Mouse (Mus musculus): ENCODE results near the gene Hist1h3b. TPM values are rescaled to one million over a fixed set of nuclear protein-coding genes. Genes with fewer than 3 reads are reported as not detected.

Gene Hist1h3b
- polyA plus RNA-seq, 1 experiment, result 49.2 TPM

DNA sequence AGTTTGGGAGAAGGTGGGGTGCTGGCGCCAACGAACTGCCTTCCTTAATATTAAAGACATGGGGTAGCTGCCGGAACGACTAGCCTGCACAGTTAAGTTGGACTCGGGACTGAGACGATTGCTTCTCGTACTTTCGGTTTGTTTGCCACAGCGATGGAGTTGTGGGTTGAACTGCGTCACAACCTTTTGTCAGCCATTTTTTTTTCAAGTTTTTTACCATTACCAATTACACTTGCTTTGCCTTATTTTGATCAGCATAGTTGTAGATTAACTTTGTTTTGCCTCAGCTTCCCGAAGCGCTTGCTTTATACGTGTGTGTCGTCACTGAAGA, 12.2 kb upstream of the Hist1h3b start:
- no peak for TF ChIP-seq CTCF (IDR thresholded peaks at IDR 0.05; ENCODE audit: borderline replicate concordance, extremely low read depth, insufficient read depth, insufficient read length)
- TF ChIP-seq POLR2A (IDR thresholded peaks at IDR 0.05; ENCODE audit: borderline replicate concordance, extremely low read depth, insufficient read depth, insufficient read length, poor library complexity, severe bottlenecking), result no peak
- no peak for DNase-seq (ENCODE audit: low read depth)

DNA sequence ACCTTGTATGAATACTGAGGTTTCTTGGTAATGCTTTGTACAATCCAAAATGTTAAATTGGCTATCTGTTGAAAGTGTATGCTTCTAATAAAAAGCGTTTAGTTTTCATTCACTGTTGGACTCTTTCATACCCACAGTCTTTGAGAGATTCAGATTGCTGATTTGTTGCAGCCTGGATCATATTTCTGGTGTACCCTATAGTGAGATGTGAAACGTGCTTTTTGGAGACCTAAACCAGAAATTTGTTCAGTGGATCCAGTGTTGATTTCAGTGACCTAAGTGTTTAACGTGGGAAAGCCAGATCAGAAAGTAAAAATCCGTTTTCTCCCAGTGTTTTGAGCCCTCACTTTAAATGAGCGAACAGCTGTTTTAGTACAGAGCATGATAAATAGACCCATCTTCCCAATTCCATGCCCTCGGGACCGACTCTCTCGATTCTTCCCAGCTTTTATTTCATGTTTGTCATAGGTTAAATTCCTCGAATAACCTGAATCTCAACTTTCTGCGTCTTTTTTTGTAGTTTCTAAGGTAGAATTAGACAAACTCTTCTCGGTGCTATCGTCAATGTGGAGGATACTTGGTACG, 11.7 kb upstream of the Hist1h3b start:
- no peak for DNase-seq (ENCODE audit: low read depth)
- no peak for TF ChIP-seq POLR2A (IDR thresholded peaks at IDR 0.05; ENCODE audit: borderline replicate concordance, extremely low read depth, insufficient read depth, insufficient read length, poor library complexity, severe bottlenecking)
- no peak for TF ChIP-seq CTCF (IDR thresholded peaks at IDR 0.05; ENCODE audit: borderline replicate concordance, extremely low read depth, insufficient read depth, insufficient read length)

DNA sequence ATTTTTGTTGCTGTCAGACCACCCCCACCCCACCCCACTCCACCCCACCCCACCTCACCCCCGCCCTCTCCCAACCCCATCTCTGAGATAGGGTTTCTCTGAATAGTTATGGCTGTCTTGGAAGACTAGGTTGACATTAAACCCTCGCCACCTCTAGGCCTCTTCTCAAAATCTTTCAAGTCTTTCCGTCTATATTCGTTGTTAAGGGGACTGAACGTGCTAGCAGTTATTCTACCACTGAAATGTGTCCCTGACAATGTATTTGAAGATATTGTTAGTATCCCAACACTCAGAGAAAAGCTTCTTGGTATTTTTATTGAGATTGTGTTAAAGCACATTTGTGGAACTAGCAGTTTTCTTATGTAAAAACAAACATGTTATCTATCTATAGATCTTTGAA, 11.2 kb upstream of the Hist1h3b start:
- TF ChIP-seq POLR2A (IDR thresholded peaks at IDR 0.05; ENCODE audit: borderline replicate concordance, extremely low read depth, insufficient read depth, insufficient read length, poor library complexity, severe bottlenecking) (no peak), CTCF (IDR thresholded peaks at IDR 0.05; ENCODE audit: borderline replicate concordance, extremely low read depth, insufficient read depth, insufficient read length) (no peak)
- DNase-seq (ENCODE audit: low read depth), result no peak

DNA sequence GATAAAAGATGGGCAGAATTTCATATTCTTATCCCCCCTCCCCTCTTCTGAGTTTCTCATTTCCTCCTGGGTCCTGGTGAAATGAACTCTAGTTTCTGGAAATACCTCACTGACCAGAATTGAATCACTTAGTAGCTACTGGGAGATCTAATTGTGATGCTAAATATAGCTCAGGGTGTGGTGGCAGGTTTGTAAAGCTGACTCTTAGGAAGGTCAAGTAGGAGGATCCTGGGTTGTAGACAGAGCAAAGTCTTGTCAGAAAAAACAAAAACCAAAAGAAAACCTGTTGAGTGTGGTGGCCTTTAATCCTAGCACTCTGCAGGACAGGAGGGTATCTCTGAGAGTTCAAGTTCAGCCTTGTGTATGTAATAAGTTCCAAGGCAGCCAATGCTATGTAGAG, 10.1 kb upstream of the Hist1h3b start:
- DNase-seq (ENCODE audit: low read depth), result no peak
- TF ChIP-seq POLR2A (IDR thresholded peaks at IDR 0.05; ENCODE audit: borderline replicate concordance, extremely low read depth, insufficient read depth, insufficient read length, poor library complexity, severe bottlenecking), result no peak
- TF ChIP-seq CTCF (IDR thresholded peaks at IDR 0.05; ENCODE audit: borderline replicate concordance, extremely low read depth, insufficient read depth, insufficient read length), result no peak

DNA sequence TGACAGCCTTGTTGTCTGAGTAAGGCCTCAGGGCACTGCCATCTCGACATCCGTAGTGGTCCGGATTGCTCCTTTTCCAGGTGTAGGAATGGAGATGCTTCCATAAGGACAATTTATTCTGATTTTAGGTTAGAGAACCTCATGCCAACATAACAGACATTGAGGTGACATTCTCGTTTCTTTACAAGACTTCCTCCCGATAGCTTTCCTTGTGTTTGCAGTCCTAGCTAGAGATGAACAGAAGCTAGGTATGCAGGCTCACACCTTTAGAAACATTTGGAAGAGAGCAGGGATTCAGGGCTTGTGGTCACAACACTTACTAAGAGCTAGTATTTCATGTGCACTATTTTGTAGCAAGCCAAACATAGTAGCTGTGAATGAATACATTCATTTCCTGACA, 8.9 kb upstream of the Hist1h3b start:
- no peak for TF ChIP-seq CTCF (IDR thresholded peaks at IDR 0.05; ENCODE audit: borderline replicate concordance, extremely low read depth, insufficient read depth, insufficient read length)
- TF ChIP-seq POLR2A (IDR thresholded peaks at IDR 0.05; ENCODE audit: borderline replicate concordance, extremely low read depth, insufficient read depth, insufficient read length, poor library complexity, severe bottlenecking), result no peak

DNA sequence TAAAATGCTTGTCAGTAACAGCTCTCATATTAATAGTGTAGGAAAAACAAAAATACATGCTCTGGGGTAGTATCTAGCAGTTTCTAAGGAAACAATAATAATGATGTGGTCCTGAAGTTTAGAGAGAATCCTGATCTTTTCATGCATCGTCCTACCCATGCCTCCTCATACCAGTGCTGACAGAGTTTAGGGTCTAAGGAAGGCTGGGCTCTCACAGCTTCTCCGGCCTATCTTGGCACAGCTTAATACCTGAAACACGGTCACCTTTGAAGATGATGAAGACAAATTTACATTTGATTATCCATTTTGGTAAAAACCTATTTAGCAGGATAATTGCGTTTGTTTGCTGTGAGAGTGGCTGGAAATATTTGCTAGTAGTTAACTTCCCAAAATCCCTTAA, 8.1 kb upstream of the Hist1h3b start:
- no peak for DNase-seq (ENCODE audit: low read depth)
- TF ChIP-seq CTCF (IDR thresholded peaks at IDR 0.05; ENCODE audit: borderline replicate concordance, extremely low read depth, insufficient read depth, insufficient read length) (no peak), POLR2A (IDR thresholded peaks at IDR 0.05; ENCODE audit: borderline replicate concordance, extremely low read depth, insufficient read depth, insufficient read length, poor library complexity, severe bottlenecking) (no peak)

More for the DNA sequence above, 8.9 kb upstream of the Hist1h3b start:
- DNase-seq (ENCODE audit: low read depth), result no peak

DNA sequence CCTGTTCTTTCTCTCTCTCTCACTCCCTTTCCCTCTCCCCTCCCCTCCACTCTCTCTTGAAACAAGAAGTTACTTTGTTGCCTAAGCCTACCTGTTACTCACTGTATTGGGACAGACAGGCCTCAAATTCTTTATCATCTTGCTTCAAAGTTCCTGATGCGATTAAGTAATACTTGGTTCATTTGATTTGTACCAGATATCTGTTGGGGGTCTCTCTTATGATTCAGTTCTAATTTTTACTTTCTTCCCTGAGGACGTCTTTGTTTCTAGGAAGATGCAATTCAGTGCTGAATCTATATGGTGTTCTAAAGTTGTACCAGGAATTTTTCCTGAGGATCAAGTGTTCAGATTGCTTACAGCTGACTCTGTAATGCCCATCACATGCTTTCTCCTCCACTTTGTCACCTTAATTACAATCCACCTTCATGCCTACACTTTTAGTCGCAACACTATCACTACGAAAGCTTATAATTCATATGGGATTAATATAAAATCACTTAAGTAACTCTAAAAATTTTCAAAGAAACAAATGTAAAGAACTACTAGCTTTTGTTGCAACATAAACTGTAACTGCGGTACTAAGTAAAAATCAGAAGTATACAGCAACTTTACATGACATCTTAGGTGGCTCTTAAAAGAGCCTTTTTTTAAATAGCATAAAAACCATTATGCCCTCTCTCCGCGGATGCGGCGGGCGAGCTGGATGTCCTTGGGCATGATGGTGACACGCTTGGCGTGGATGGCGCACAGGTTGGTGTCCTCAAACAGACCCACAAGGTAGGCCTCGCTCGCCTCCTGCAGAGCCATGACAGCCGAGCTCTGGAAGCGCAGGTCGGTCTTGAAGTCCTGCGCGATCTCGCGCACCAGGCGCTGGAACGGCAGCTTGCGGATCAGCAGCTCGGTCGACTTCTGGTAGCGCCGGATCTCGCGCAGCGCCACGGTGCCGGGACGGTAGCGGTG, 7.4 kb upstream of the Hist1h3b start:
- TF ChIP-seq POLR2A (IDR thresholded peaks at IDR 0.05; ENCODE audit: borderline replicate concordance, extremely low read depth, insufficient read depth, insufficient read length, poor library complexity, severe bottlenecking), result no peak
- TF ChIP-seq CTCF (IDR thresholded peaks at IDR 0.05; ENCODE audit: borderline replicate concordance, extremely low read depth, insufficient read depth, insufficient read length), result no peak
- peak; percentile 28 for DNase-seq (ENCODE audit: low read depth)

DNA sequence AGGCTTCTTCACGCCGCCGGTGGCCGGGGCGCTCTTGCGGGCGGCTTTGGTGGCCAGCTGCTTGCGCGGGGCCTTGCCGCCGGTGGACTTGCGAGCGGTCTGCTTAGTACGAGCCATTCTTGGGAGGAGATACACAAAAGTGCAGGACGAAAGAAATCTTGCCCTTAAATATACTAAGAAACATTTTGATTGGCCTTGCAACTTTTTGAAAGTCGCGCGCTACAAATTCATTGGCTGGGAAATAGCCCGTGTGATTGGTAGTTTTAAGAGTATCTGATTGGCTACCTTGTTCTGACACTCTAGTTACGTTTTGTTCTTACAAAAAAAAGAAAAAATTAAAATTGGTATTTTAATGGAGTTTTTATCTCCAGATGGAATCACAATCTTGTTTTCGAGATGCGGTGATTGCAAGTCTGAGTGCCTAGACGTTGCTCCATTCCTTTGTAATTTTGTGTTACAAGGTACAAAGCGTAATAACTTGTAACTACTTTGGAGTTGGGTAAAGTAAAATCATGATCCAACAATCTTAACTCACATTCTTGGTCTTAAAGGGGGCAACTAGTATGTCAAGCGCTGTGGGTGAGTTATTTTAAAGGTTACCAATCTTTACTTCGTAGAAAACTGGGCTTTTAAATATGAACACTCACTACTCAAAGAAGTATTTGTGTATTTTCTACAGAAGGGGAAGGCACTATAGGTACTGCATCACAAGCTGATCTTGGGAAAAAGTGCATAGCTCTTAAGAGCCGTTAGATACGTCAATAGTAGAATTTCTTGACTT, 6.5 kb upstream of the Hist1h3b start, which contains the start of gene Hist1h3c:
Hist1h3c (minus strand) TSS at position 222 of the 781 bp plus-strand sequence.
- TF ChIP-seq CTCF (IDR thresholded peaks at IDR 0.05; ENCODE audit: borderline replicate concordance, extremely low read depth, insufficient read depth, insufficient read length) (no peak), POLR2A (IDR thresholded peaks at IDR 0.05; ENCODE audit: borderline replicate concordance, extremely low read depth, insufficient read depth, insufficient read length, poor library complexity, severe bottlenecking) (no peak; the same call in 1 of the 2 replicates)

DNA sequence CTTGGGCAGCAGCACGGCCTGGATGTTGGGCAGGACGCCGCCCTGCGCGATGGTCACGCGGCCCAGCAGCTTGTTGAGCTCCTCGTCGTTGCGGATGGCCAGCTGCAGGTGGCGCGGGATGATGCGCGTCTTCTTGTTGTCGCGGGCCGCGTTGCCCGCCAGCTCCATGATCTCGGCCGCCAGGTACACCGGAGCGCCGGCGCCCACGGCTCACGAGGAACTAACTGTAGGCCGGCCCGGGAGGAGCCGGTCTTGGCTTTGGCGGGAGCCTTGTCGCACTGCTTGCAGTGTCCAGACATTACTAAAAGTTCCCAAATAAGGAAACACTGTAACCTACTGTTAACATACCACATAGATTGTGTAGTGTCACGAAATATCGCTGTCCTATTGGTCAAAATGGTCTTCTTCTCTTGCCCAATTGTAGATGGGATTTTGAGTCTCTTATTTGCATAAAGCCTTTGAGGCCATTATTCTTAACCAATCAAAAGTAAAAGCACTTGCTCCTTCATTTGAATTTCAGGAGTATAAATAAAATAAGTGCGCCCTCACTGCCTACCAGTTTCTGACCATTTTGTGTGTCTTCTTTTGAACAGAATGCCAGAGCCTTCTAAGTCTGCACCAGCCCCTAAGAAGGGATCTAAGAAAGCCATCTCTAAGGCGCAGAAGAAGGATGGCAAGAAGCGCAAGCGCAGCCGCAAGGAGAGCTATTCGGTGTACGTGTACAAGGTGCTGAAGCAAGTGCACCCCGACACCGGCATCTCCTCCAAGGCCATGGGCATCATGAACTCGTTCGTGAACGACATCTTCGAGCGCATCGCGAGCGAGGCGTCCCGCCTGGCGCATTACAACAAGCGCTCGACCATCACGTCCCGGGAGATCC, 5.6 kb upstream of the Hist1h3b start, which contains the start of gene Hist1h2bb:
Hist1h2bb (plus strand) TSS at position 534 of the 880 bp plus-strand sequence.
- peak; percentile 98 for DNase-seq (ENCODE audit: low read depth)

More for the DNA sequence above, 6.5 kb upstream of the Hist1h3b start, which contains the start of gene Hist1h3c:
- DNase-seq (ENCODE audit: low read depth), result peak; percentile 98

DNA sequence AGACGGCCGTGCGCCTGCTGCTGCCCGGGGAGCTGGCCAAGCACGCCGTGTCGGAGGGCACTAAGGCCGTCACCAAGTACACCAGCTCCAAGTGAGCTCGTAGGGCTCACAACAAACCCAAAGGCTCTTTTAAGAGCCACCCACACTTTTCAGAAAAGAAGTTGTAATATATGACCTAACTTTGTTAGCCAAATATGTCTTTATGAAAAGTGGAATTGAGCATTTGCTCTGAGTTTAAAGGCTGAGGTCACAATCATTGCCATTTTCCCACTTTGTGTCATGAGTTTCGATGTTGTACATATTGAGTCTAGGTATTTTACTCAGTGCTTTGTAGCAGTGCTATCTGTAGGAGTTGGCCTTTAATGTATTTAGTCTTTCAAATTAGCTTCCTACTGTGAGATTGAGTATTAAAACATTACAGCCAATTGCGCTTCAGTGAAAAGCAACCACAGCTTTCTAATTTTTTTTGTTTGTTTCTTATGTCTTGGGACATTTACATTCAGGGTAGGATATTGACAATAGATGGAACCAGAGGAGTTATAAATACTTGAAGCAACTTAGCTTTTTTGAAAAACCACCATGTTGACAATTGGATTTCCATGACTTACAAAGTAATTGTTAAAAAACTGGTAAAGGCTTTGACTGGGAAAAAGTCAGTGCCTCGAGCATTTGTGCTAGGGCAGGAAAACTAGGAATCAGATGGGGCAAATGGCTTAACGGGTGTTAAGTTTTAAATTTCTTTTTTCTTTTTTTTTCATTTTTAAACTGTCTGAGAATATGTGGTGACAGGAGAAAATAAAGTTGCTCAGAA, 4.8 kb upstream of the Hist1h3b start:
- no peak for DNase-seq (ENCODE audit: low read depth)
- no peak for TF ChIP-seq CTCF (IDR thresholded peaks at IDR 0.05; ENCODE audit: borderline replicate concordance, extremely low read depth, insufficient read depth, insufficient read length)
- TF ChIP-seq POLR2A (IDR thresholded peaks at IDR 0.05; ENCODE audit: borderline replicate concordance, extremely low read depth, insufficient read depth, insufficient read length, poor library complexity, severe bottlenecking), result no peak

All from brain, embryonic 14.5 days (tissue).